Mouse (Mus musculus): Measurements from ENCODE around the gene Rasgef1b.

- TF ChIP-seq POLR2A (IDR thresholded peaks at IDR 0.05; ENCODE audit: insufficient read length, low read depth) (no peak), USF1 (IDR thresholded peaks at IDR 0.05; ENCODE audit: low read depth) (no peak), REST (IDR thresholded peaks at IDR 0.05; ENCODE audit: insufficient read depth, insufficient read length) (no peak), MAX (IDR thresholded peaks at IDR 0.05; ENCODE audit: low read depth) (no peak), E2F4 (IDR thresholded peaks at IDR 0.05; ENCODE audit: insufficient read depth) (no peak), SRF (IDR thresholded peaks at IDR 0.05; ENCODE audit: control insufficient read depth, insufficient read length, low read depth) (no peak), CEBPB (IDR thresholded peaks at IDR 0.05; ENCODE audit: insufficient read depth, poor library complexity, severe bottlenecking) (no peak), POLR2AphosphoS2 (IDR thresholded peaks at IDR 0.05; ENCODE audit: insufficient read length, low read depth) (no peak), TCF3 (IDR thresholded peaks at IDR 0.05; ENCODE audit: insufficient read length, low read depth) (no peak), TCF12 (IDR thresholded peaks at IDR 0.05; ENCODE audit: insufficient read depth, poor library complexity, severe bottlenecking) (no peak)
These were observed 256.1 kb downstream of the Rasgef1b start for GRCm38 (mm10) chr5:99472607-99473335.
